Mouse (Mus musculus) hematopoietic stem cell, adult 5-6 weeks (primary cell): ENCODE measurements around the gene Pex6. TPM values are rescaled to one million over a fixed set of nuclear protein-coding genes. Genes with fewer than 3 reads are reported as not detected.
A peak's percentile ranks its signal among the peaks of the same experiment; 100 is the strongest.

ENCODE experiments used
- ATAC-seq, 2 experiments: fragments of 125-278 bp in 1 of 2; replicated peaks in 1 of 2; 2 replicates each; pipeline ENCODE4 v1.8.0; 2016 to 2017; ENCODE audit warnings: inconsistent platforms in 2 of 2, mild to moderate bottlenecking in 2 of 2, moderate number of reproducible peaks in 2 of 2, low read depth in 1 of 2, moderate TSS enrichment in 1 of 2; ENCODE audit not compliant: low FRiP score in 2 of 2, poor library complexity in 2 of 2, severe bottlenecking in 2 of 2, insufficient read depth in 1 of 2, low TSS enrichment in 1 of 2
- total RNA-seq: library from RNA; stranded (forward); fragments of 172-1452, 232-1000 nt; gene quantifications from 2 replicates; pipeline ENCODE4 v1.2.3, GENCODE M21; 2017

Pex6 gene
- total RNA-seq, 1 experiment from 2014 or later: 16.2 TPM

DNA sequence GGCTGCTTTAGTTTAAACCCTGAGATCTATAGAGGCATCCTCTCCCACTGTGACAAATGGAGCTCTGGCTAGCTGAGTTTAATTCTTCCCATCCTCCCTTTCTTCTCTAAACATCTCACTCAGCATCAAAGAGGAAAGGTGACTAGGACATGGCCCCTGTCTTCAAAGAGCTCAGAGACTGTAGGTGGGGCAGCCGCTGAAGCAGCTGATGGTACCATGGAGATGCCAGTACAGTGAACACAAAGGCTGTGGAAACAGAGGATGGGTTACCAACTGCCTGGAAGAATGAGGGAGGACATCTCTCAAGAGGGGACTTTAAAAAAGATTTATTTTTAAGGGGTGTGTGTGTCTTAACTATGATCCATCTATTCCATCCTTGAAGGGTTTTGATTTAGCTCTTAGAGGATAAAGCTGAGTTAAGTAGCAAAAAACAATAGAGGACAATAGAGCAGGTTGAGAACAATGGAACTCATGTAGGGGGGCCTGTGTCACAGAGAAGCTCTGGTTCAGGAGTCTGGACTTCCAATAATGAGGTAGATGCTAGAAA lies 16.7 kb upstream of the Pex6 start:
- ATAC-seq: no peak

DNA sequence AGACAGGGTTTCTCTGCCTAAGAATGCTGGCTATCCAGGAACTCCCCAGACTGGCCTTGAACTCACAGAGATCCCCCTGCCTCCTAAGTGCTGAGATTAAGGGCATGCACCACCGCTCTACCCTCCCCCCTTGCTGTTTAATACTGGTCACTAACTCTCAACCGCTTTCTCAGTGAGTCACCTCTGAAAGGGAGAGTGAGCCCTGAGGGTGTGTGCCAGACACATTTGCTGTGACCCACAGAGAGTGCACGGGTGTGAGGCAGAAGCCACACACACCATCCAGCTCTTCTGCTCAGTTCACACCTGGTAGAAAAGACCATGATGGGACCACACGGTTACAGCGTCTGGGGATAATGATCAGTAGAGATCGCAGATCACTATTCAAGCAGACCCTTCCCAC lies 12.7 kb upstream of the Pex6 start:
- ATAC-seq: no peak

DNA sequence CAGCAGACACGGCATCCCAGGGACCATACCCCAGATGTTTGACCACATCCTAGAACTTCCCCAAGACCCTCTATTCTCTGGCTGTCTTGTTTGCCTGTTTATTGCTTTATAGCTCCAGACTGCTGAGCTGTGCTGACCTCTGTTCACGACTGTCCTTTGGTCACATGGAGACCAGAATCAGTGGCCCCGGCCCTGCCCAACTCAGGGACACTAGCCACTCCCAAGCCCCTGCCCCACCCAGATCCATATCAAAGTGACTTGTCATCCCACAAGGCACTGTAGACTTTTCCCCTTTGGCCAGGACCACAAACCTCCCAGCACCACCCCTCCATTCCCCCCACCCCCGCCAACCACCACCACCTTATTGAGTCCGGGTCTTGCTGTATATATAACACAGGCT lies 12.0 kb upstream of the Pex6 start:
- no peak for ATAC-seq

DNA sequence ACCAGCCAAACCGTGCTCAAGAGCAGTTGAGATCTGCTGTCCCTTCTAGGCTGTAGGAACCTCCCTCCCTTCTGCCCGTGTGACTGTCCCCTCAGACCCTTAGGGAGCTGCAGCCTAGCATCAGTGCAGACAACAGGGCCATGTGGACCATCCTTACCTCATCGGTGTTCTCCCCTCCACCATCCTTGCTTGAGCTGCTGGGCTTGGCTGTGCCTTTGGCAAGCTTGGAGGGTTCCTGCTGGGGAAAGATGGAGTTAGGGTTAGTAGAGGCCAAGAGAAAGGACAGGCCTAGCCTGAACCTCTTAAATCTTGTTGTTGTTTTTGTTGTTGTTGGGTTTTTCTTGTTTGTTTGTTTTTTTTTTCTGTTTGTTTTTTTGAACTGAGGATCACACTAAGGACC lies 11.4 kb upstream of the Pex6 start:
- no peak for ATAC-seq

DNA sequence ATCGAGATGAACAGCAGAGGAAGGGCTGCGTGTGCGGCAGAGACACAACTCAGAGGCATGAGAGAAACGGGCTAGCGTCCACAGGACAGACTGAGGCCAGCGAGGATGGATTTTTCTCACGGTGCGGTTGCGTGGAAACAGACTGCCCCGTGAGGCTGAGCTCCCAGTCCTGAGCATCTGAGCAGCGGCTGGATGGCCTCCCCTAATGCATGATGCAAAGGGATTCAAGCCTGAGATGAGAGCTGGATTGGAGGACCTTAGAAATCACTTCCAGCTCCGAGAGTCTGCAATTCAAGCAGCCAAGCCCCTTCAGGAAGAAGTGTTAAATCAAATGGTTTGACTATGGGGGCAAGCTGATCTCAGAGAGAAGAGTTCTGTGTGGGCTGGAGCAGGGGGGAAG lies 9.8 kb upstream of the Pex6 start:
- no peak for ATAC-seq

DNA sequence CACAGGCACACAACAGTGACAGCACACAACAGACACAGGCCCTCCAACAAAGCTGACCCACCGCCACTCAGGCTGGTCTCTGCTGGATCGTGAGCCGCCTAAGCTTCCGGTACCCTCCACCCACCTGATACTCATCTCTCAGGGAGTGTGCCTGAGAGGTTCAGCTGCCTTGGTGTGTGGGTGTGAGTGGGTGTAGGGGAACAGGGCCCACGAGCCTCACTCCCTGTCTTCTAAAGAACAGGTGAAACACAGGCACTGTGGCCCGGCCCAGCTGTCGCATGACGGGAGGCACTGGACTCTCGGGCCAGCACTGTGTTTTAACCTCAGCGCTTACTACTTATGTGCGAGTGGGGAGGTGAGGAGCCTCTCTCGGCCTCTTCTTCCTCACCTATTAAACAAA lies 9.2 kb upstream of the Pex6 start:
- ATAC-seq: no peak

DNA sequence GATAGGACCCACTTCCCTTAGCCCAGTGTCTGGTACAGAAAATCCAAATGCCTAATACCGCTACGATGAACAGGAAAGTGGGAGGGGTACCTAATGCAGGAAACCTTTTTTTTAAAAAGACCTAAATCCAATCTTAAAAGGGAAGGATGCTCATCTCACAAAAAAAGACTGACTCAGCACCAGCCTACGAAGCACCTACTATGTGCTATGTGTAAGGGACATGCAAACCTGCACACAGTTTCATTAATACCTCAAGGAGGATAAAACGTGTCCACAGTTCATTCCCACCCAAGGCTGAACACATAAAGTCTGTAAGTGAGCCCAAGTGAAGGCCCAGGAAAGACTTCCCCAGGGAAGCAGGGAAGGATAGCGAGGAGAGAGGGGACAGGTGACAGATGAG lies 8.8 kb upstream of the Pex6 start:
- no peak for ATAC-seq

DNA sequence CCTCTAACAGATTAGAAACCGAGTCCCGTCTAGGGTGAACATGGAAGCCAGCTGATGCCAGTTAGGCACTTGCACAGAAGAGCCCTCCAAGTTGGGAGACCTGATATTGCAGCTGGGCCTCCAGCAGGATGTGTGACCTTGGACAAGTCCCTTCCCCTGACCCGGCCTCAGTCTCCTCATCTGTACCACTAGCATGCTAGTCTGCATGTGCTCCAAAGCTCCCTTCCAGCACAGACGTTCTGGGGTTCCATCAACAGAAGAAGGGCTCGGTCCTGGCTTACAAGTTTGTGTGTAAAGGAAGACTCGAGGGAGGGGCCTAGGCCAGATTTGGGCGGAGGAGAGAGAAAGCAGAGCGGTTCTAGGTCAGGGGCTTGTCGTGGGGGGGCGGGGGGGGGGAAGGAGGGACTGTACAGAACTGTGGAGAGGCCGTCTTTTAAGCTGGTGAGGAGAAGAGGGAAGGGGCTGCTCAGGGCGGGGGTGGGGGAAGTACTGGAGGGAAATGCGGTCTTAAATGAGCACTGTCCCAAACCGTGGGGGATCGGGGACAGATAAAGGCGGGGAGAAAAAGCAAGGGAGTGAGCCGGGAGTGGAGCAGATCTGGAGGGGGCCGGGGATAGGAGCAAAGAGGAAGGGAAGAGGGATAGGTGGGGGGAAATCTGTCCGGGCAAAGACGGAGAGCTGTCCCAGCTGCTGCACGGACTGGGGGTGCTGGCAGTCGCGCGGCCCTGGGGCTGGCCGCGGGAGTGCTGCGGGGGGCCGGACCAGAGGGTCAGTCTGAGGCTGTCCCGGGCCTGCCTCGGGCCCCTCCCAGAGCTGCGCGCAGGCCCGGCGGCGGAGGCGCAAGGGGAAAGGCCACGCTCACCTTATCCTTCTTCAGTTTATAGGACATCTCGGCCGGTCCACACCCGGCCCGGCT lies 7.0 kb upstream of the Pex6 start:
- ATAC-seq: no peak

DNA sequence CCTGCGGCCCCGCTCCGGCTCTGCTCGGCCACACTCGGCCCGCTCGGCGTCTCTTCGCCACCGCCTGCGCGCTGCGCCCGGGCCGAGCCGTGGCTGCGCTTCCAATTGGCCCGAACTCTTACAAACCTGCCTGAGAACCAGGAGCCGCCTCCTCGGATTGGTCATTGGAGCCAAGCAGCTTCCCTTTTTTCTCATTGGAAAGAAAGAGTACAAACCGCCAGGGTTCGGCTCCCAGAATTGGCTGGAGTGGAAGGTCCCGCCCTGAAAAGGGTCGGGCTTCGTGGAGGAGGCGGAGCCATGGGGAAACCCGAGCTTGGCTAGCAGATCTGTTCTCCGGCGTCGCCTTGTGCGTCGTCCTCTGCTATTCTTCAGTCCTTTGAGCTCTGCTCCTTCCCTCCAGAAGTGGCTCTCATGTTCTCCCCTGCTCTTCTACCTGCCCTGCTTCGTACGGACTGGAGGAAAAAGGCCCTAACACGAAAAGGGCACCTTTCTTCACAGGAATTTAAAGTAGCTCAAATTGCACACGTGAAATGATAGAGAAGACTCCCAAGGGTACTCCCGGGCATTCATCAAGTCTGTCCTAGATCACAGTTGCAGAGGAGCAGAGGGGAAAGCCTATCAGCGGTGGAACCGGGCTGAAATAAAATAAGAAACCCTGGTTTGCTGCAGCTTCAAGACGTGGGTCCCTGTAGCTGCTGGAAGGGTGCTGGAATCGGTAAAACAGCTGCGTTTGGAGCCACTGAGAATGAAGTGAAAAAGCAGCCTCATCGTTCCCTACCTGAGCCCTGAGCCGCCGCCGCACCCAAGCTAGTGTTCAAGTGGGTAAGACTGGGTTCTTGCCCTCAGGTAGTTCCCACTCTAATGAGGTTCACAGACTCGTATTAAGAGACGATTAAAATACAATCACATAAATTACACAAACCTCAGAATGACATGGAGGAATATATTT lies 6.1 kb upstream of the Pex6 start, which contains the start of gene Ppp2r5d:
Gene Ppp2r5d, minus strand, starts transcription at position 225 of the 949 bp plus-strand sequence.
- ATAC-seq: peak; percentile 98 to 99

DNA sequence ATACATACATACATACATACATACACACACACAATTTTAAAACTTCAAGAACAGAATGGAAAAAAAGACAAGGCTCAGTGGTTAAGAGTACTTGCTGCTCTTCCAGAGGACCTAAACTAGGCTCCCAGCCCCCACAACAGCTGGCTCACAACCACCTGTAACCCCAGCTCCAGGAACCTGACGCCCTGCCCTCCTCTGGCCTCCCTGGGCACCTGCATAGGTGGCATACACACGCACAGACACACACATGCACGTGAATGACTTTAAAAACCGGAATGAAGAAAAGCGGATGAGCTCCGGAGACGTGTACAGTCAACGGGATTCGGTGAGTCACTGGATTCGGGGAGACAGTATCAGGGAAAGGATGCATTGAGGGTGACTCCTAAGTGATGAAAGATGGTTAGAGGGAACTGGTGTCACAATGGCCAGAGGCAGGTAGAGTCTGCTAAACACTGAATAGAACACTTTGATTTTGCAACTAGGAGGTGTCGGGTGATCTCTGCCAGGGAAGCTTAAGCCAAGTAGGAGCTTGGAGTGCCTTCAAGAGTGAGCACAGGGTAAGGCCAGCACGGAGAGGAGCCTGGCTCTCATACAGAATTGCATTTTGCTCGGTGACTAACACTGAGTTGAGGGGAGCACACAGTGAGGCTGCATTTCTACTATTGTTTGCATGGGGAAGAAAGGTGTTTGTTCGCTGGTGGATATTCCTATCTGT lies 4.7 kb upstream of the Pex6 start:
- no peak for ATAC-seq

DNA sequence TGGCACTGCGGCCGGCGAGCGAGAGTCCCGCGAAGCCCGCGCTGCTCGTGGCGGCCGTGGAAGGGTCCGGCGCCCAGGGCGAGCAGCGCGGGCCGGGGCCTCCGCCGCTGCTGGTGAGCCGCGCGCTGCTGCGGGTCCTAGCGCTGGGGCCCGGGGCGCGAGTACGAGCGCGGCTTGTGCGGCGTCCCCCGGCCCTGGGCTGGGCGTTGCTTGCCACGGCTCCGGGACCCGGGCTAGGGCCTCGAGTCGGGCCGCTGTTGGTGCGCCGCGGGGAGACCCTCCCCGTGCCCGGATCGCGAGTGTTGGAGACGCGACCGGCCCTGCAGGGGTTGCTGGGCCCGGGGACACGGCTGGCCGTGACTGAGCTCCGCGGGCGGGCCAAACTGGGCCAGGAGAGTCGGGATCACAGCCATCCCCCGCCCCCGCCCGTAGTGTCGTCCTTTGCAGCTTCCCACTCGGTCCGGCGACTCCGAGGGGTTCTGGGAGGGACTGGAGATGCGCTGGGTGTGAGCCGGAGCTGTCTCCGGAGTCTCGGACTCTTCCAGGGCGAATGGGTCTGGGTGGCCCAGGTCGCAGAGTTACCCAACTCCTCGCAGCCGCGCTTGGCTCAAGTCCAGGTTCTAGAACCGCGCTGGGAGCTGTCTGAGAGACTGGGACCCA lies 479 bp downstream of the Pex6 start:
- ATAC-seq: peak in 1 of 2 experiments; percentile 29; a peak in 1 of 4 replicates

DNA sequence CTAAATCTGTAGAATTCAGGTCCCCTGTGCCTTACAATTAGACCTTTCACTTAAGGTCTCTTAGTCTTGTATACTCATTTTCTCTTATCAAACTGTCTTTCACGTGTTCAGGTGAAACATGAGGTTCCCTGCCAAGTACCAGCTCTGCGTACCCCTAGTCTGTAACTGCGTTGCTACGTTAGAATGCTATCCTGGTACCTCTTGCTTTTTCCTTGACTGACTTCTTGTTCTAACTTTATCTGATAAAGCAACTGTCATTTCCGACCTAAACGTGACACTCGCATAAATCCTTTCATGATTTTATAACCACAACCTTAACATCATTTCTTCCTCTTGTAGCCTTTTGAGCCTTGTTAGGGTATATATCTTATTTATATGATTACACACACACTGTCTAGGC lies 1.2 kb downstream of the Pex6 start:
- ATAC-seq: no peak

DNA sequence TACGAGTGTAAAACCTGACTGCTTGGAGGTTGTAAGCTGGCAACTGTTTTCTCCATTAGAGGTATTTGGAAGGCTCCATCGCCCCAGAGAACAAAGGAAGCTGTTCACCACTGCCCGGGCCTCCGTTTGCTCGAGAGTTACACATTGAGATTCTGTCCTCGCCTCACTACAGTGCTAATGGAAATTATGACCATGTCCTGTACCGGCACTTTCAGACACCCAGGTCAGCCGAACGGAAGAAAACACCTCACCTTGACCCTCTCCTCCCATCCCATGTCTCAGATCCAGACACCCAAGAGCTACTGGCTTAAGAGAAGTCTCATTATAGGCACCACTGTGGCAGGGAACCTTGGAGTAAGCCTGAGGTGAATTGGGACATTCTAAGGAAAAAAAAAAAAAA lies 2.6 kb downstream of the Pex6 start:
- no peak for ATAC-seq

DNA sequence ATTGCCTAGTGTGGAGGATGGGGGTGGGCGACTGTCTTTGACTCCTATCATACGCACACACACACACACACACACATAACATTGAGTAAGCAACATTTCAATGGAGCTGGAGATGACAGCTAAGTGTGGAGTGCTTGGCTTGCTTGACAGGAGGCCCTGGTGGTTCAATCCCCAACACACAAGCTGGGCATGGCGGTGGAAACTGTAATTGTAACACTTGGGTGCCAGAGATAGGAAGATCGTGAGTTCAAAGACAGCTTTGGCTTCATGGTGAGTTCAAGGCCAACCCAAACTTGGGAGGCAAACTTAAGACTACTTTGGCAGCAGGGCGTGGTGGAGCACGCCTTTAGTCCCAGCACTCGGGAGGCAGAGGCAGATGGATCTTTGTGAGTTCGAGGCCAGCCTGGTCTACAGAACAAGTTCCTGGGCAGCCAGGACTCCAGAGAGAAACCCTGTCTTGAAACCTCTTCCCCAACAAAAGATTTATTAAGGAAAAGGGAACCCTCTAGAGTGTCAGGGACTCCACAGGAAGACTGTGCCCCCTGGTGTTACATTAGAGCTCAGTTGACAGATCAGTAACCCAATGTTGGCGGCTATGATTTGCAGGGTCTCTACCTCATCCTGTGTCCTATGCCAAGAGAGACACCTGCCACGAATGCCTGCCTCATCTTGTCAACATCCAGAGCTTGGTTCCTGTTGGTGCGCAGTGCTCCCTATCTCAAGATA lies 3.7 kb downstream of the Pex6 start:
- ATAC-seq: no peak

DNA sequence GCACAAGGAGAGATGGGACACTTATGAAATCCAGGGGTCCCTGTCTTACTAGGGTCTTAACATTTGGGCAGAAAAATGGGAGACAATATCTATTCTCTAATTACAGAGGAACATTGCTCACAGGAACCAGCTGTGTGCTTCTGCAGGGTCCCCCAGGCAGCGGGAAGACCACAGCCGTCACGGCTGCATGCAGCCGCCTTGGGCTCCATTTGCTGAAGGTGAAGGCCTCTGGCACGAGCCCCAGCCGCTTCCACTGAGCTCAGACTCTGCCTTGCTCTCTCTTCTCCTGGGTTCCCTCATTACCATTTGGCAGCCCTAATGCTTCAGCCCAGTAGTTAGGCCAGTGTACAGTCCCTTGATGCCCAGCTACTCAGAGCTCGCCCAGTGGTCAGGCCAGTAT lies 9.8 kb downstream of the Pex6 start:
- no peak for ATAC-seq

DNA sequence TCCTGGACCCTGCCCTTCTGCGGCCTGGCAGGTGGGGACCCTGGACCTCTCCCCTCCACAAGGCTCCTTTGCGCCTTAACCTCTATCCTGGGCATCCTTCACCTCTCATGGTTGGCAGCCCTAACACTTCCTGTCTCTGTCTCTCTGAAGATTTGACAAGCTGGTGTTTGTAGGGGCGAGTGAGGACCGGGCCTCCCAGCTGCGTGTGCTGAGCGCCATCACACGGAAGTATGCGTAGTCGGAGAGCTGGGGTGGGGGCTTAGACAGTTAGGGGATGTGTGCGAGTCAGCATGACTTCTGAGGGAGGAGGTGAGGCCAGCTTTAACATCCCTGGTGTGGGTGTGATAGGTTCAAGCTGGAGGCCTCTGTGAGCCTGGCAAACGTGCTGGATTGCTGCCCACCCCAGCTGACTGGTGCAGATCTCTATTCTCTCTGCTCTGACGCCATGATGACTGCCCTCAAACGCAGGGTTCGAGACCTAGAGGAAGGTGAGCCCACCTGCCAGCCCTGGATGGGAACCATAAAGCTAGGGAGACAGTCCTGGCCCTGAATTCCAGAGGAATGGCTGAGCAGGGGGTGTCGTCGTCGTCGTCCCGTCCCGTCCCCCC lies 13.3 kb downstream of the Pex6 start:
- ATAC-seq: no peak
